Mouse (Mus musculus): ENCODE results near the gene Sema4d.

DNA sequence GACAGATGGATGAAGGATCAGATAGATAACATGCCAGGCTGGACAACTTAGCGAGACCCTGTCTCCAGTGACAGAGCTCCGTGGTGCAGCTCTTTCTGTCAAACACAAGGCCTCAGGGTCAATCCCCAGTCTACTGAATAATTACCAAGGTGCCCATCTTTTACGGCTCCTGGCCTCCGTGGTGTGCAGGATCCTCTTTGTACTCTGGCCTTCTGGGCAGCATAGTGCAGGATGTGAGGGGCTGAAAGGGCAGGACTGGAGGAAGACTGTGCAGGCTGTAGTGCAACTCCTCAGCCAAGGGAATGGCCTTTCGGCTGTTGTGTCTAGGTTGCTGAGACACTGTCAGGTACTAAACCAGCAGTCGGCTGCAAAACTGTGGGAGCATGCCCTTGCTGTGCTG is 140.4 kb downstream of the Sema4d start:
- TF ChIP-seq CTCF (IDR thresholded peaks at IDR 0.05; ENCODE audit: borderline replicate concordance, insufficient read depth, low read length) (no peak), POLR2A (IDR thresholded peaks at IDR 0.05; ENCODE audit: low read depth, low read length) (no peak)
